Mouse (Mus musculus): ENCODE data around the gene Gm42372. TPM values are rescaled to one million over a fixed set of nuclear protein-coding genes. Genes with fewer than 3 reads are reported as not detected.
A peak's percentile ranks its signal among the peaks of the same experiment; 100 is the strongest.

Gm42372 gene
- polyA plus RNA-seq, 1 experiment, result not detected

DNA sequence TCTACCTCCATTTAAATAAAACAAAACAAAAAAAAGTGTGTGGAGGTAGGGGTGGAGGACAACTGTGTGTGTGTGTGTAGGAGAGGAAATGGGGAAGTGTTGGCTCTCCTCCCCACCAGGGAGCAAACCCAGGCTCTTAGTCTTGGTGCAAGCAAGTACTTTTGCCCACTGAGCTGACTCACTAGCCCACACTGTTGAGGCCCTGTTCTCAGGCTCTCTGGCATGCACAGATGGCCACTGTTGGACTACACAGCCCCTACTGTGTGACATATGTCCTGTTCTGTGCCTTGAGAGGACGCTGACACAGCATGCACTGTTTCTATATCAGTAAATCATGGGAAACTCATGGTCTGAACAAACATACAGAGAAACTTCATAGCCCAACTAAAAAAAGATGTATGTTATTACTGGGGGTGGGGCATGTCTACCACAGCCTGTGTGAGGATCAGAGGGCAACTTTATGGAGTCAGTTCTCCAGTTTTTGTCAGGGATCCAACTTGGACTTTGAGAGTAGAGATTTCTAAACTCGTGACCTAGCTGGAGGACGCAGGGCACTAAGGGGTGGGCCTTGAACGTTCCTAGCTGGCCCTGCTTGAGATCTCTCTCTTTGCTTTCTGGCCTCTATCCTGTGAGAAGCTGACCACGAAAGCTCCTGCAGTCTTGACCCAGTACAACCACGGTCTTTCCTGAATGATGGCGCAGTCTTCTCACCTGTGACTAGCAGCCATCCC is 20.5 kb downstream of the Gm42372 start:
- DNase-seq (ENCODE audit: low spot score), result no peak

DNA sequence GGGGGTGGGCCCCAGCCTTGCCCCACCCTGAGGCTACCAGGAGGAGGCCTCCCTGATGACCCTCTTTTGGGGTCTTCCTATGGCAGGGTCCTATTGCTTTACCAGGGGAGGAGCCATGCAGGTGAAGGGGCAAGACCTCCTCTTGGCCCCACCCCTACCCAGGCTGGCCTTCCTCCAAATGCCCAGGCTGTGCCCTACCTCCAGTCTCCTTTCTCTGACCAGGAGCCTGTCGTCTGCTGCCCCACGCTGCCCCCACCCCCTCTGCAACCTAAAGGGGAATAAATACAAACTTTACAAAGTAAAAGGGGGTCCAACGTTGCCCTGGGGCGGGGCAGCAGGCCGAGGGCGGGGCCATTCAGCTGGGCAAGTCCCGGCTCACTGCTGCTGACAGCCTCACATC is 21.8 kb downstream of the Gm42372 start:
- DNase-seq (ENCODE audit: low spot score), result no peak

DNA sequence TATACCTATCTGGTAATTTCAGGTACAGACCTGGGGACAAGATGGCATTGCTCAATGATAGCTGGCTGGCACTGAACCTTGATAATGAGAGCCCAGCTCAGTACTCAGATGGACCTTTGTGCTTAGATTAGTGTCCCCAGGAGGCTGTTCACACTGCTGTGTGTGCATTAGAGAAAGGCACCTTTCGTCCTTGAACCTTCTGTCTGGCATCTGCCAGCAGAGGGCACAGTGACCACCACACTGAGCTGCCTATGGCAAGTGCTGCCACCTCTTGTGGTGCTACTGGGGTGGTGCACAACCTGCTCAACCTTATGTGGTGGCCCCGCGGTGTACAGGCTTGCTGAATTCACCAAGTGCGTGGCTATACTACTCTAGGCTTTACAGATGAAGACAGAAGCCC is 24.4 kb downstream of the Gm42372 start:
- no peak for DNase-seq (ENCODE audit: low spot score)

DNA sequence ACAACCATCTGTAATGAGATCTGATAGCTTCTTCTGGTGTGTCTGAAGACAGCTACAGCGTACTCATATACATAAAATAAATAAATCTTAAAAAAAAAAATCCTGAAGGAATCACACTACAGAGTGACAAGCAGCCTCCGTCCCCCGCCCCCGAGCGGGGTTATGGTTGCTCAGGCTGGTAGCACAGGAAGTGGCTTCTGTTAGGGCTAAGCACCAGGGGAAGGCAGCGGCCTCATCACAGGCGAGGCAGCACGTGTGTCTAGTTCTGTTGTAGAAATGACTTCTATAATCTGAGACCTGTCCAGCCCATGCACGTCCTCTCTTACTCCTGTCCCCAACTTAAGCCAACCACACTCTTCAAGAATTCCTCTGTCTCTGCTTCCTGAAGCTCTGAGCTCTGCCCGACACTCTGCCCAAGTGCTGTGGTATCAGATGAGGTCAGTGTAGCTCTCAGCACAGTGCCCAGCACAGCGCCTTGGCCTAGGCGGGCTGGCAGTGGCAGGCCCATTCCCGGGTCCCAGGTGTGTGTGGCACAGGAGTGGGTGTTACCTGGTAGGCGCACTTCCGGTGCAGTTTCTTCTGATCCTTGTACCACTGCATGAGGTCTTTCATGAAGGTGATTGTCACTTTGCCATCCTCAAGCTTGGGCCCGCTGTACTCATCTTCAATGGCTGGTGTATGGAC is 26.6 kb downstream of the Gm42372 start:
- no peak for DNase-seq (ENCODE audit: low spot score)

DNA sequence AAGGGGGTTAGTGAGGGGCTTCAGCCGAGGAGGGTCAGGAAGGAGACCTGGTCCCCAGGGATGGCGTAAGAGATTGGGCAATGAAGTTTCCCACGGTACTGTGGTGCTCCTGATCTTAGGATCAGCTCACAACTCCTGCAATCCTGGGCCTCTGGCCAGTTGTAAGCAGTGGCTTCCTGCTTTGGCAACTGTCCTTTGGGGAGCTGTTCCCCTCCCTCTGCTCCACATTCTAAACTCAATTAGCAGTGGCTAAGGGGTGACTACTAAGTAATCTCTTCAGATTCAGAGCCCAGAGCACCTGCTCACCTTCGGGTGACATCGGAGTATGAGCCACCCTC is 27.1 kb downstream of the Gm42372 start:
- no peak for DNase-seq (ENCODE audit: low spot score)

DNA sequence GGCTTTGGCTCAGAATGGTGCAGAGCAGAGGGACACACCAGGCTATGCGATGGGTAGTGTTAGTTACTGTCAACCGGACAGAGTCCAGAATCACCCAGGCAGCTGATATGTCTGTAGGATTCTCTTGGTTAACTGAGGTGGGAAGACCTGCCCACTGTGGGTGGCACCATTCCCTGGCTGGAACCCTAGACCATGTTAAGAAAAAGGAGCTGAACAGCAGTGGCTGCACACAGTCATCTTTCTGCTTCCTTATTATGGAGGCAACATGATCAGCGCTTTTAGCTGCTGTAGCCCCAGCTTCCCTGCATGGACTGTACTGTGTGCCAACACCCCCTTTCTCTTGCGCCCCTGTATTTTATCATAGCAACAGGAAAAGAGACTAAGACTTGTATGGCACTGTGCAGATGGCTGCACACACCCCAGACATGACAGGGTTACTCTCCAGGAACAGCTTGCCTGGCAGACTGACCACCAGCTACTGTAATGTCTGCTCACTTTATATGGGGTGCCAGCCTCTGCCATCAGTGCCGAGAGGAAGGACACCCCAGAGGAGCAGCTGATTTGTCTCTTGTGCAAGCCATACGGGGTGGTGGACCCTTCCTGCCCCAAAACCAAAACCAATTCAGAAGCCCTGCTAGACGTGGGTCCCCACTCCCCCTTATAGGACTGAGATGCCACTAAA is 29.2 kb downstream of the Gm42372 start:
- DNase-seq (ENCODE audit: low spot score), result no peak

DNA sequence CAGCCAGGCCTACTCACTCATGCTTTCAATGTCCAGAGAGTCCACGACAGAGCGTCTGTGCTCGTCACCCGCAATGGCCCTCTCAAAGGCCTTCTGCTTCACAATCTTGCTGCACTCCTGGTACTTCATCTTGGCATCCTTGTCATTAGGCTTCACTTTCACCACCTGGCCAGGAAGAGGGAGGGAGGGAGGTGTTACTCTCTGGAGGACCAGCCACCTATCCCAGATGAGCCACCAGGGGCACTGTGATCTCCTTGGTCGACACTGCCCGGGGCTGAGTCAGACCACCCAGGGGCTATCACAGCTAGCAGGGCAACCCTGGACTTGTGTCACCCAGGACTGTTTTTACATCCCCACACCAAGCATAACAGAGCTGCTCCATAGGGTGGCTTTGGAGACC is 32.5 kb downstream of the Gm42372 start:
- DNase-seq (ENCODE audit: low spot score), result no peak

DNA sequence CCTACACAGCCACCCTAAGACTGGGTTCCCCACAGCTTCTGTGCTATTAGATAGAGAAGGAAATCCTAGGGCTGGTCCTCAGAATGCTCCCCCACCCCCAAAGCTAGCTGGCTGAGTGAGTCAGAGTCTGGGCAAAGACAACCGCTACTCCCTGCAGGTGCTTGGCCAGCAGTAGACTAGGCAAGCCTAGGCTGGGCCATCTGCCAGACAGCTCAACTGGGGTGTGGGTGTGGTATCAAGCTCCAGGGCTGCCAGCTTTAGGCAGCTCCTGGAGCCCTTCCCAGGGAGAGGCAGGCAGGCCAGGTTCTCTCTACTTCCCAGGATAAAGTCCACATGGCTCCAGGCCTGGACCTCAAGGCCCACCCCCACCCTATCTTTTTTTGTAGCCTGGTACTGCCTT is 34.1 kb downstream of the Gm42372 start:
- DNase-seq (ENCODE audit: low spot score), result peak; percentile 65

DNA sequence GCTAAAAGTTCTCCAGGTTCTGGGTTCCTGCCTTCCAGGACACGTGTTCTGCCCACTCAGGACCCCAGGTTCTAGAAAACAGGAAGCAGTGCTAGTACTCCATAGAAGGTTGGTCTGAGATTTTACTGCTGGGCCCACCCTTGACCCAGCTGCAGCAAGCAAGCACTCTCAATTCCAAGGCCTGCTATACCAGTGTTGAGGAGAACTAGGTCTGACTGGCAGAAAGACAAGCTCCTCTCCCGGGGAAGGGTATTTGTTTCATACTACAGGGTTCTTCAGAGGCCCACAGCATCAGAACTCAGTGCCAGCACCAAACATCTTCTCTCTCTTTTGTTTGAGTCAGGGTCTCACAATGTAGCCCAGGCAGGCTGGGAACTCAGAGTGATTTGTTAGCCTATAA is 35.0 kb downstream of the Gm42372 start:
- no peak for DNase-seq (ENCODE audit: low spot score)

DNA sequence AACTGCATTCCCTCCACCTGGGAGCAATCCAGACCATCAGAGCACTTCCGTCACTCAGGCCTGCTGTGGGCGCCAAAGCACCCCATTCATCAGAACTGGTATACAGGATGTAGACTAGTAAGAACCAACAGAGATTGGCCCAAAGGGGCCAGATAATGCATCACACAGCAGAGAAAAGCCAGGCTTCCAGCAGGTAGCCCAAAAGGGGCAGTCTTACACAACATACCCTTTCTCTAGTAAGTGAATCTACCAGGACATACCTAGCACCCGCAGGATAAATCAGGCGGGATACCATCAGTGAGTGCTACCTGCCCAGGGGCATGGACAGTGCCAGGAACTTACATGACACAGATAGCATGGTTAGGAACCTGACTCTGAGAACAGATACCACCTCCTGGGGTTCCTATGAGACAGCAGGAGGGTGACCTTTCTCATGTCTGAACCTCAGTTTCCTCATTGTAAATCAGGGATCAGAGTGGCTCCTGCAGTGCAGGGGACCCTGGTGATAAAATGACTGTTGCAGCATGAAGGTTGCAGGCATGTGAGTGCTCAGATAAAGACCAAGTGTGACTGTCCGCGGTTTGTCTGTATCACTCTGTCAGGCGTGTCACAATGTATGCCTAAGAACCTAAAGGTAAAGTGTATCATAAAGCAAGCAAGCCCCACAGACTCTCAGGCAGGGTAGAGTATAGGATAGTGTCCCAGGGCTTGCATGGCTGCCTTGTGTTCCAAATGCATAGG is 36.7 kb downstream of the Gm42372 start:
- no peak for DNase-seq (ENCODE audit: low spot score)

DNA sequence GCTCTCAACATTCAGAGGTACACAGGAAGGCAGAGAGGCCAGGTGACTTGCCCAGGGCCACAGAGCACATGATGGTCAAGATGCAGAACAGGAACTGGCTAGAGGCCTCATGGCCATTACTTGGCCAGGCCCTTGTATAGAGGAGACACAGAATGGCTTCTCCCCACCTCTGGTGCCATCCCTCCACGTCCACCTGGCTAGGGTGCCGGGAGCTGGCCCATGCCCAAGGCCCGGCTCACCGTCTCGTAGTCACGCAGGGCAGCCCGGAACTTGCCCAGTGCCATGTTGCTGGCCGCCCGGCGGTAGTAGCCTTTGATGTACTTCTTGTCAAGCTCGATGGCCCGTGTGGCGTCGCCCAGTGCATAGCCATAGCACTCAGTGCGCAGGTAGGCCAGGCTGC is 39.3 kb downstream of the Gm42372 start:
- no peak for DNase-seq (ENCODE audit: low spot score)

DNA sequence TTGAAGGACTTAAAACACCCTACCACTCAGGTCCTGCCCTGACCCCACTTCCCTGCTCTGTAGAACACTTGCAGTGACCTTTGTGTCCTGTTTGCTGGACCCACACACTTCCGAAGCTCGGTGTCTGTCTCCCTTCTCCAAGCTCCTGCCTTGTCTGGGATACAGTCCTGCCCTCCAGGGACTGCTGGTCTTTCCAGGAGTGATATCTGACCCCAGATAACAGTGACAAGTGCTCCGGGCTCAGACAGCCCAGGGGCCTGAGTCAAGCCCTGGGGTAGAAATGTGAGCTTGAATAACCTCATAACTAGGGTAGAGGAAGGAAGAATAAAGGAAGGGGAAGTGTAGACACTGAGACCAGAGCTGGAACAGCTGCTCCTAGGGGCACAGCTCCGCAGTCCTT is 40.8 kb downstream of the Gm42372 start:
- DNase-seq (ENCODE audit: low spot score), result no peak

DNA sequence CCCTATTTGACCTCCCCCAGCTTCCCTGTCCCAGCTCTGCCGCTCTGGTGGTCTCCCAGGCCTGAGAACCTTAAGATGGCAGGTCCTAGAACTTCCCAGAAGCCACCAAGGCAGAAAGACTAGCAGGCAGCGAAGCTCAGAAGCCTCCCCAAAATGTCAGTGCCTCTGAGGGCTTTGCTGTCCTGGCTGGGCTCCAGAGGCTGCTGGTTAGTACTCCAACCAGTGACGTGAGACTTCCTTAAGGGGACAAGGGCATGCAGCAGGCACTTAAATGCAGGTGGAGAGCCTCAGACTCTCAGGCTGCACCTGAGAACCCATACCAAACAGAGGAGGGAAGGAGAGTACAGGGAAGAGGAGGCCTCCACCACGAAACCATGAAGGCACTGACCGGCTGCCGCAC is 41.3 kb downstream of the Gm42372 start:
- DNase-seq (ENCODE audit: low spot score), result no peak

DNA sequence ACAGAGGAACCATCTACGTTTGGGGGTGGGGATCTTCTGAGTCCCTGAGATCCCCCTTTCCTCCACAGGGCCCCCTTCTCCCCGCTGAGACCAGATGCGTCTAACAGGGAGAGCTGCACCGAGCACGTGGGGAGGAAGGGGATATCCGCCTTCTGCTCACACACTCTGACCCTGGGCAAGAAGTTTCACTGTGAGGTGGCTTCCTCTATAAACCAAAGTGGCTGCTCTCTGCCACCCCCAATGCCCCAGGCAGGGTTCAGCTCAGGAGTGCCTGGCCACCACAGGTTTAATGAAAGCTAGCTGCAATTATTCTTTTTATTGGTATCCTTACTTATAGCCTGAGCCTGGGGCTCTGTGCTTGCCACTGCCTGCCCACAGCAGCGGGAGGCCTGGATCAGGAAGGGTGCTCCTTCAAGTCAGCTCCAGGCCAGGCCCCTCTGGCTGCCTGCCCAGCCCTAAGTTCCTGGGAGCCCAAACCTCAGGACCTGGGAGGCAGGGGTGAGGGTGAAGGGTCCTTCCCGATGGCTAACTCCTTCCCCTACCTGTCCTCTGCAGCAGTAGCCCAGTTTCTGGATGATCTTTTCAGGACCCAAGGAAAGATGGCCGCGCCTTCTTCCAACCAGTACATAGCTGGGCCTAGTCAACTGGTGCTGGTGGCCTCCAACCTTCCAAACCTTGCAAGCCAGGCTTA is 42.1 kb downstream of the Gm42372 start:
- no peak for DNase-seq (ENCODE audit: low spot score)

DNA sequence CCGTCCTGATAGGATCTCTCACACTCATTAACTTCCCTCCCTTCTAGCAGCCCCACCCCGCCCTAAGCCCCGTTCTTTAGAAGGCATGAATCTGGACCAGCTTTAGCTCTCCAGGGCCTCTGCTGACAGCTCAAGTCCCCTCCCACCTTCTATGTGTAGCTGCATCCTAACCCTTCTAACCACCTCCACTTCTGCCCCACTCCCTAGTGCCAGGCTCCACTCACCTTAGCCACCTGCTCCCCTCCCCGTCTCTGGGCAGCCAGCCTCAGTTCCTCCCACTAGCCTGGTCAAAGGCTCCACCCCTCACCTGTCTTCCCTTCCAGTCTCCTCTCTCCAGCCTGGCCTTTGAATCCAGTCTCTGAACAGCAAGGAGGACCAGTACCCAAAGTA is 42.6 kb downstream of the Gm42372 start:
- no peak for DNase-seq (ENCODE audit: low spot score)

DNA sequence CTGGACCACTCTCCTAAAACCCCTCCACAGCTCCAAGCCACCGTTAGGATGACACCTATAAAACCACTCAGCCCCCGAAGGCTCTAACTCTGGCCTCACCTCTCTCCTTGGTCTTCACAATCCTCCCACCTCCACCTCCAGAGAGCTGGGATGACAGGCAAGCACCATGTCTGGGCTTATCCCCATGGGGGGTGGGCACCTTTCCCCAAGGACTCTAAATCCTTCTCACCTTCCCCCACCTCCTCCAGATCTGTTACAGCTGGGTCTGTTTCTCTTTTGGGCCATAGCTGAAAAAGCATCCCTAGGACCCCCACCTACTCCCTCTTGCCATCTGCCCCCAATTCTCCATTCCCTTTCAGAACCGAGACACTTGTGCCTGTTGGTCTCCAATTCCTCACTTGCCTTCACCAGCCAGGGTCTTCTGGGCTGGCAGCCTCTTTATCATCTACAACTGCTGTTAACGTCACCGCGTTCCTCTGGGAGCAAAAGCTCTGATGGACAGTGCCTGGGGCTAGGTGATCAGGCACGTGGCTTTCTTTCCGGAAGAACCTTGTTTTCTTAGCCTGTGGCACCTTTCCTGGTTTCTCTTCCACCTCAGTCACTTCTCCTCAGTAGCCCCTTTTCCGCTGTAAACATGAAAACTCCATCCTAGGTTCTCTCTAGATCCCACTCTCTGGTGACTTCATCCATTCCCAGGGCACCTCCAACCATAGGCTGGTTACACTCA is 43.2 kb downstream of the Gm42372 start:
- DNase-seq (ENCODE audit: low spot score), result no peak

DNA sequence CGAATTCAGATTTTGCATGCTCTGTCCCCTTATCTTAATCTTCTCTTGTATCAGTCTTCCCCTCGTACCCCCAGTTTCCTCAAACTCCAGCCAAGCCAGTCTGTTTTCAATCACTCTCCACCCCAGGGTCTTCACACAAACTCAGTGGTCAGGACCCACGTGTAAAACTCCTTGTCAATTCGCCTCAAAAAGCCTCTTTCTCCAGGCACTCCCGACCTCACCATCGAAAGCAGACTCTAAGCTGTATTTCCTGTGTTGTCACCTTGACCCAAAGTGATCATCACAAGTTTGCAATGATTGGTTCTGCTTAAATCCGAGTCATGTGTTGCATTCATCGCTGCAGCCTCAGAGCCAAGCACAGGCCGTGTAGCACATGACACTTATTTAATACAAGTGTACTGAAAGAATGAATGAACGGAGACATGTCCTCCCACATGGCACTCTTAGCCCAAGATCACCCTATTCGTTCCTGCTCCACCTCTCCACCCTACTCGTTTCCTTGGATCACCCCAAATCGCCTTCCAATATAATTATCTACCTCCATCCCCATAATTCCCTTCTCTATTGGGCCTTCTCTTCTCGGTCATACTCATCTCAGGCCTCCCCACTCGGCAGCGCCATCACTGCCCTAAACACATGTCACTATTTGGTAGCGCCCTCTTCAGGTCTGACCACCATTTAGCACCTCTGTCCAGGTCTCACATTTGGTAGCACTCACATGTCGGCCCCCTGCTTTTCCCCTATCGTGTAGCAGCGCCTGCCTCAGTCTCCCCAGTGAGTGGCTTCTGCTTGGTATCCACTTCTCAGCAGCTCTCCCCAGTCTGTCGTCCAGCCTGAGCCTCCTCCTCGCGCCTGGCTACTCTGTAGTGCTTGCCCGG is 44.1 kb downstream of the Gm42372 start:
- DNase-seq (ENCODE audit: low spot score), result no peak

DNA sequence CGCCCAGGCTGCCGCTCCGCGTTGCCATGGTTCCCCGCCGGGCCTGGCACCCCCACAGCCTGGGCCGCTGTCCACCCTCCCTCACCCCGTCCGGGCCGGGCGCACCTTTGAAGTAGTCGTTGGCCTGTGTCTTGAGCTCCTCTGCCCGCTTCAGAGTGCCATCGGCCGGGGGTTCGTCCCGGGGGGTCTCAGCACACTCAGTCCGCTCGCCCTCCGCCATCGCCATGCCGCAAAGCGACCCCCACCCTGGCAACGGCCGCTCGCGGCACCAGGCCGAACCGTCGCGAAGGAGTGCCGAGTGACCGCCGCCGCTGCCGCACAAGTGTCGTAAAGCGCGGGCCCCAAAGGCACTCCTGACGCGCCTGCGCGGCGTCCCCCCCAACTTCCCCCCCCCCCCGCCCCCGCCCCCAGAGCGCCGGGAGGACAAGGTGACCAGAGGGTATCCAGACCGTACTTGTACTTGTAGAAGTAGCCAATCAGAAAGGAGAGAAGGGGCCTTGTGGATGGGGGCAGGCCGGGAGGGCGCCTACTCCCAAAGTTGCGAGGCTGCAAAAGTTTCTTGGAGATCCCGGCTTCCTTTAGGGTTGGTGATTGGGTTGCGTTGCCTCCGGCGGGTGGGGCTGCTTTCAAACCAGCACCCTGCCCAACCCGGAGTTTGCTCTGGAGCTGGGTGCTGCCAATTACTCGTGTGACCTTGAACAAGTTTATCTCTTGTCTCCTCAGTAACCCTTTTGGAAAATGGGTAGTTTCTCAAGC is 44.9 kb downstream of the Gm42372 start, which contains the start of gene Ppp5c:
Gene Ppp5c (minus strand): TSS at position 337 of the 756 bp plus-strand sequence.
- peak; percentile 88 for DNase-seq (ENCODE audit: low spot score)

DNA sequence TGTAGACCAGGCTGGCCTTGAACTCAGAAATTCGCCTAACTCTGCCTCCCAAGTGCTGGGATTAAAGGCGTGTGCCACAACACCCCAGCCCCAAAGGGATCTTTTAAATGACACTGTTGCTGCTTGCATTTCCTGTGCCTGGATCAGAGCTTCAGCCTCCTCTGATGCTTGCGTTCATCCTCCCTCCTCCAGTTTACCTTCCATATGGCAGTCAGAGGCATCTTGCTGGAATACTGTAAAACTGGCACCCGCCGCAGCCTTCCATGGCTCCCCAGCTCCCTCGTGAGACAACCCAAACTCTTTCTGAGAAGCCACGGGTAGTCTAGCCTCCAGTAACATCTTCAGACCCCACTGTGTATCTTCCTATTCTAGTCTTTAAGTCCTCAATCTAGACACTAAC is 46.0 kb downstream of the Gm42372 start:
- no peak for DNase-seq (ENCODE audit: low spot score)
